In the genomic region with DNA sequence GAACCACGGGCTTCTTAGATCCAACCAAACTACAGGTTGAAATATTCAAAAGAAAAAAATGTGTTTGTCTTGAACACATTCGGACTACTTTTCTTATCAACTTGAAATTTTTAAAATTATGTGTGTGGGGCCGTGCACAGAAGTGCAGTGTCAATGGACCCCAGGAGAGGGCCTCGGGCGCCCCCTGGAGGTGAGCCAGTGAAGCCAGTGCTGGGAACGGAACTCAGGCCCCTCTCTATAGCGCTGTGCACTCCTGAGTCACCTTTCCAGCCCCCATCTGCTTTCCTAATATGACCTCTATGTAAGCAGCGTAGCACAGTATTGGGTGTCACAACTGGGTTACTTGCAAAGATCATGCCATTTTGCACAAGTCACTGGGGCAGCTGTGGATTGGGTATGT, we compare ENCODE assay signal across 15 mouse cellular contexts.
DNase-seq lines count a peak whose midpoint lies in the region; ATAC-seq and TF ChIP-seq lines count a peak whose summit lies in the region.
"Had no signal": no experiment of that assay in that cellular context is flagged by ENCODE, and none has a peak within 500 bp of the region (broad histone marks: within the 10 kb centered on the region; RNA-seq: fewer than 3 reads in every experiment).

No protein-coding gene starts in this region.

- H3K4me3 ChIP-seq in cerebellum, adult 2 months (replicated peaks; ENCODE audit: insufficient read depth, low read depth, low read length): no peak overlapping the region
- no peak overlapping the region for H3K4me3 ChIP-seq in layer of hippocampus, adult 2 months
- H3K4me3 ChIP-seq in CH12.LX (replicated peaks in 1 of 3; ENCODE audit: low read depth in 2 of 3, low read length in 2 of 3, poor library complexity in 1 of 3): no peak overlapping the region
- no peak overlapping the region for H3K4me3 ChIP-seq in hindbrain, embryonic 11.5 days (ENCODE audit: low read depth, low read length)
- H3K4me3 ChIP-seq: forebrain, embryonic 10.5 days; heart, embryonic 12.5 days; limb, embryonic 13.5 days; neural tube, embryonic 12.5 days had no signal

- no peaks in the 10 kb centered on the region for H3K27me3 ChIP-seq in cerebellum, adult 2 months (ENCODE audit: control insufficient read depth, insufficient read depth, low read length)
- peaks cover 13% of the 10 kb centered on the region for H3K27me3 ChIP-seq in CH12.LX (replicated peaks)
- H3K27me3 ChIP-seq in hindbrain, embryonic 11.5 days (ENCODE audit: control insufficient read depth, insufficient read depth, low read length): no peaks in the 10 kb centered on the region
- H3K27me3 ChIP-seq: neural tube, embryonic 12.5 days had no signal

- H3K9ac ChIP-seq in CH12.LX (ENCODE audit: insufficient read depth, low read depth): no peak overlapping the region
- H3K9ac ChIP-seq in hindbrain, embryonic 11.5 days (ENCODE audit: low read depth, low read length): no peak overlapping the region
- H3K9ac ChIP-seq: heart, embryonic 12.5 days; limb, embryonic 13.5 days; neural tube, embryonic 12.5 days had no signal

- no peak for TF ChIP-seq POLR2A in cerebellum, adult 2 months (IDR thresholded peaks at IDR 0.05; ENCODE audit: borderline replicate concordance, insufficient read depth, low read length)
- no peak for TF ChIP-seq POLR2A in CH12.LX (IDR thresholded peaks at IDR 0.05; ENCODE audit: low read depth, low read length)

- peak; percentile 24; the same call in 1 of the 2 replicates for TF ChIP-seq CTCF in cerebellum, adult 2 months (IDR thresholded peaks at IDR 0.05; ENCODE audit: borderline replicate concordance, insufficient read depth, low read depth, low read length)
- TF ChIP-seq CTCF in layer of hippocampus, adult 2 months (conservative IDR thresholded peaks at IDR 0.05): peak; percentile 65
- peak; percentile 52 to 57; a peak in 3 of 4 replicates for TF ChIP-seq CTCF in CH12.LX (conservative IDR thresholded peaks at IDR 0.05 in 1 of 2, IDR thresholded peaks at IDR 0.05 in 1 of 2; ENCODE audit: low read depth in 2 of 2, low read length in 2 of 2)

- dilution Hi-C loops in CH12.LX (cut with MboI; ENCODE audit: extremely low pct_ligation_motif_present, extremely low pct_unique_long_range_greater_than_20kb, low sequenced_read_pairs): no loop called here

- no peaks in the 10 kb centered on the region for H3K36me3 ChIP-seq in CH12.LX (replicated peaks in 1 of 2; ENCODE audit: control insufficient read depth in 1 of 2, insufficient read depth in 1 of 2, low read length in 1 of 2)
- H3K36me3 ChIP-seq in hindbrain, embryonic 11.5 days (ENCODE audit: control insufficient read depth, insufficient read depth, low read length): no peaks in the 10 kb centered on the region
- H3K36me3 ChIP-seq: forebrain, embryonic 10.5 days; heart, embryonic 12.5 days; limb, embryonic 13.5 days; neural tube, embryonic 12.5 days had no signal

- no peak for TF ChIP-seq EP300 in CH12.LX (IDR thresholded peaks at IDR 0.05; ENCODE audit: low read length)

- no peak overlapping the region for H3K4me2 ChIP-seq in CH12.LX (ENCODE audit: insufficient read depth, low read depth, poor library complexity, severe bottlenecking)
- no peak overlapping the region for H3K4me2 ChIP-seq in hindbrain, embryonic 11.5 days (replicated peaks; ENCODE audit: low read depth, low read length)
- H3K4me2 ChIP-seq: heart, embryonic 12.5 days; limb, embryonic 13.5 days; neural tube, embryonic 12.5 days had no signal

- no peaks in the 10 kb centered on the region for H3K9me3 ChIP-seq in CH12.LX (replicated peaks; ENCODE audit: low read length)
- H3K9me3 ChIP-seq in hindbrain, embryonic 11.5 days (ENCODE audit: control insufficient read depth, low read length): no peaks in the 10 kb centered on the region
- H3K9me3 ChIP-seq: forebrain, embryonic 10.5 days; heart, embryonic 12.5 days; neural tube, embryonic 12.5 days had no signal

- WGBS in cerebellum, adult 2 months: 65% methylated on average over 8 of the region's 8 CpGs
- WGBS in hindbrain, embryonic 11.5 days: 63% methylated on average over 8 of the region's 8 CpGs

- in situ Hi-C loops in CH12.LX (cut with MboI; ENCODE audit: low pct_ligation_motif_present, low pct_unique_long_range_greater_than_20kb, low sequenced_read_pairs): no loop called here

- DNase-seq in cerebellum, adult 2 months: peak; percentile 35 to 55
- DNase-seq in cerebellum, postnatal 10 days: no peak
- no peak for DNase-seq in layer of hippocampus, adult 2 months (ENCODE audit: low spot score in 2 of 2)
- no peak for DNase-seq in layer of hippocampus, adult 11-12 months (ENCODE audit: low spot score)
- DNase-seq in CH12.LX (ENCODE audit: extremely low read depth) (no peak), R1 (ENCODE audit: low read depth, low spot score) (peak; percentile 41)
- no peak for DNase-seq in hindbrain, embryonic 11.5 days (ENCODE audit: low spot score)
- no peak for DNase-seq in thymus, postnatal 36 days
- DNase-seq: lung, postnatal 10 days; thymus, adult 2 months had no signal

- no peak for ATAC-seq in hindbrain, embryonic 11.5 days (ENCODE audit: low FRiP score)
- ATAC-seq: activated CD4-positive, CD25-positive, alpha-beta regulatory T cell, adult 4 months had no signal

- H3K4me1 ChIP-seq in cerebellum, adult 2 months (ENCODE audit: control insufficient read depth, insufficient read depth, low read length): no peaks in the 10 kb centered on the region
- no peaks in the 10 kb centered on the region for H3K4me1 ChIP-seq in CH12.LX (ENCODE audit: control insufficient read depth in 1 of 2, insufficient read depth in 2 of 2)
- 0 out of 2 replicates have a peak, but pooled peaks cover 3% of the 10 kb centered on the region for H3K4me1 ChIP-seq in hindbrain, embryonic 11.5 days (replicated peaks; ENCODE audit: control insufficient read depth, insufficient read depth, low read length)
- H3K4me1 ChIP-seq: limb, embryonic 13.5 days; neural tube, embryonic 12.5 days had no signal

- no peak overlapping the region for H3K27ac ChIP-seq in cerebellum, adult 2 months (ENCODE audit: insufficient read depth, low read length)
- H3K27ac ChIP-seq in layer of hippocampus, adult 2 months: no peak overlapping the region
- H3K27ac ChIP-seq in CH12.LX (ENCODE audit: insufficient read depth, low read depth): no peak overlapping the region
- H3K27ac ChIP-seq in hindbrain, embryonic 11.5 days (ENCODE audit: low read depth, low read length): no peak overlapping the region
- H3K27ac ChIP-seq: forebrain, embryonic 10.5 days; limb, embryonic 13.5 days; neural tube, embryonic 12.5 days had no signal

- H3K79me2 ChIP-seq in CH12.LX (replicated peaks; ENCODE audit: control insufficient read depth, extremely low read depth, insufficient read depth, poor library complexity, severe bottlenecking): no peaks in the 10 kb centered on the region

- peak; percentile 17 for TF ChIP-seq RAD21 in CH12.LX (IDR thresholded peaks at IDR 0.05; ENCODE audit: low read depth, low read length)

TF ChIP-seq in CH12.LX, 34 proteins besides CTCF, POLR2A, EP300 and RAD21:
- TF ChIP-seq SMC3 (IDR thresholded peaks at IDR 0.05; ENCODE audit: low read depth, low read length) (peak; percentile 22; the same call in 1 of the 2 replicates), TBP (conservative IDR thresholded peaks at IDR 0.05; ENCODE audit: low read depth, low read length) (no peak), E2F4 (IDR thresholded peaks at IDR 0.05; ENCODE audit: insufficient replicate concordance, low read depth, low read length) (no peak), SIN3A (IDR thresholded peaks at IDR 0.05; ENCODE audit: low read length) (no peak)

Comparison
In these comparisons a context has a peak if more than half of its experiments do, and no peak if none do; other contexts are left out.
1. DNase-seq: peak in cerebellum, adult 2 months (2 of 2) and R1 (single experiment); none in cerebellum, postnatal 10 days (0 of 2), layer of hippocampus, adult 2 months (0 of 2), layer of hippocampus, adult 11-12 months (single experiment), CH12.LX (single experiment), hindbrain, embryonic 11.5 days (single experiment) and thymus, postnatal 36 days (0 of 2).
2. Peak in every context shown above with its lines, with median percentiles within 50 percentile points of each other: CTCF ChIP-seq.